Mouse (Mus musculus): ENCODE data around the gene Tnp1. TPM values are rescaled to one million over a fixed set of nuclear protein-coding genes. Genes with fewer than 3 reads are reported as not detected.

Tnp1 gene
- total and polyA plus RNA-seq, 3 experiments, result not detected

- TF ChIP-seq POLR2AphosphoS5 (IDR thresholded peaks at IDR 0.05; ENCODE audit: insufficient replicate concordance, low read depth, low read length), result no peak
- no peak for TF ChIP-seq GATA2 (IDR thresholded peaks at IDR 0.05; ENCODE audit: borderline replicate concordance, low read depth, low read length)
- TF ChIP-seq CTCF (IDR thresholded peaks at IDR 0.05; ENCODE audit: low read depth, low read length), result no peak
- TF ChIP-seq TAL1 (conservative IDR thresholded peaks at IDR 0.05; ENCODE audit: low read depth, low read length), result no peak
- TF ChIP-seq GATA1 (IDR thresholded peaks at IDR 0.05; ENCODE audit: borderline replicate concordance, low read length), result no peak
- no peak overlapping the region; the same call in 1 of the 2 replicates for H3K4me3 ChIP-seq (ENCODE audit: low read depth, low read length)
- no peaks in the 10 kb centered on the region for H3K9me3 ChIP-seq (replicated peaks)
Measured at GRCm38 (mm10) chr1:73001961-73002360, 13.7 kb downstream of the Tnp1 start.

GRCm38 (mm10) chr1:72994751-72995528 lies 20.8 kb downstream of the Tnp1 start:
- Histone ChIP-seq H3K36me3 (replicated peaks) (no peaks in the 10 kb centered on the region), H3K9me3 (replicated peaks) (0 out of 2 replicates have a peak, but pooled peaks cover 4% of the 10 kb centered on the region), H3K27me3 (ENCODE audit: insufficient read depth, low read length) (peaks cover 18% of the 10 kb centered on the region), H3K4me3 (ENCODE audit: low read depth, low read length) (no peak overlapping the region), H3K4me1 (ENCODE audit: insufficient read depth, low read depth, low read length) (peaks cover 15% of the 10 kb centered on the region)
- no peak for DNase-seq (ENCODE audit: low spot score)
- no peak for ATAC-seq (ENCODE audit: extremely low read depth, insufficient number of reproducible peaks, low FRiP score, poor library complexity, severe bottlenecking)
- no peak for TF ChIP-seq CTCF (IDR thresholded peaks at IDR 0.05; ENCODE audit: low read depth, low read length)
- no peak for TF ChIP-seq GATA1 (IDR thresholded peaks at IDR 0.05; ENCODE audit: borderline replicate concordance, low read length)
- TF ChIP-seq TAL1 (conservative IDR thresholded peaks at IDR 0.05; ENCODE audit: low read depth, low read length), result no peak
- TF ChIP-seq POLR2AphosphoS5 (IDR thresholded peaks at IDR 0.05; ENCODE audit: insufficient replicate concordance, low read depth, low read length), result no peak
- no peak for TF ChIP-seq GATA2 (IDR thresholded peaks at IDR 0.05; ENCODE audit: borderline replicate concordance, low read depth, low read length)

More at GRCm38 (mm10) chr1:73001961-73002360, 13.7 kb downstream of the Tnp1 start:
- Histone ChIP-seq H3K27me3 (ENCODE audit: insufficient read depth, low read length) (peaks cover 13% of the 10 kb centered on the region; the same call in 1 of the 2 replicates), H3K36me3 (replicated peaks) (no peaks in the 10 kb centered on the region), H3K4me1 (ENCODE audit: insufficient read depth, low read depth, low read length) (peaks cover 29% of the 10 kb centered on the region)
- ATAC-seq (ENCODE audit: extremely low read depth, insufficient number of reproducible peaks, low FRiP score, poor library complexity, severe bottlenecking) (no peak), DNase-seq (ENCODE audit: low spot score) (no peak)

- peaks cover 18% of the 10 kb centered on the region for H3K27me3 ChIP-seq (ENCODE audit: insufficient read depth, low read length)
- H3K36me3 ChIP-seq (replicated peaks), result no peaks in the 10 kb centered on the region
- H3K9me3 ChIP-seq (replicated peaks), result 0 out of 2 replicates have a peak, but pooled peaks cover 4% of the 10 kb centered on the region
- peaks cover 14% of the 10 kb centered on the region for H3K4me1 ChIP-seq (ENCODE audit: insufficient read depth, low read depth, low read length)
- TF ChIP-seq POLR2AphosphoS5 (IDR thresholded peaks at IDR 0.05; ENCODE audit: insufficient replicate concordance, low read depth, low read length) (no peak), CTCF (IDR thresholded peaks at IDR 0.05; ENCODE audit: low read depth, low read length) (no peak), GATA1 (IDR thresholded peaks at IDR 0.05; ENCODE audit: borderline replicate concordance, low read length) (no peak)
- H3K4me3 ChIP-seq (ENCODE audit: low read depth, low read length), result no peak overlapping the region
- ATAC-seq (ENCODE audit: extremely low read depth, insufficient number of reproducible peaks, low FRiP score, poor library complexity, severe bottlenecking) (no peak; the same call in 1 of the 2 replicates), DNase-seq (ENCODE audit: low spot score) (no peak)
Measured at GRCm38 (mm10) chr1:72992944-72993464, 22.7 kb downstream of the Tnp1 start.

- DNase-seq (ENCODE audit: low spot score) (no peak), ATAC-seq (ENCODE audit: extremely low read depth, insufficient number of reproducible peaks, low FRiP score, poor library complexity, severe bottlenecking) (no peak)
- 0 out of 2 replicates have a peak, but pooled peaks cover 4% of the 10 kb centered on the region for H3K9me3 ChIP-seq (replicated peaks)
- H3K4me1 ChIP-seq (ENCODE audit: insufficient read depth, low read depth, low read length), result peaks cover 21% of the 10 kb centered on the region
- peaks cover 18% of the 10 kb centered on the region for H3K27me3 ChIP-seq (ENCODE audit: insufficient read depth, low read length)
- H3K4me3 ChIP-seq (ENCODE audit: low read depth, low read length), result no peak overlapping the region
- TF ChIP-seq POLR2AphosphoS5 (IDR thresholded peaks at IDR 0.05; ENCODE audit: insufficient replicate concordance, low read depth, low read length) (no peak), GATA1 (IDR thresholded peaks at IDR 0.05; ENCODE audit: borderline replicate concordance, low read length) (no peak), CTCF (IDR thresholded peaks at IDR 0.05; ENCODE audit: low read depth, low read length) (no peak), TAL1 (conservative IDR thresholded peaks at IDR 0.05; ENCODE audit: low read depth, low read length) (no peak), GATA2 (IDR thresholded peaks at IDR 0.05; ENCODE audit: borderline replicate concordance, low read depth, low read length) (no peak)
- H3K36me3 ChIP-seq (replicated peaks), result no peaks in the 10 kb centered on the region
Measured at GRCm38 (mm10) chr1:72992209-72992608, 23.5 kb downstream of the Tnp1 start.

GRCm38 (mm10) chr1:72988904-72989303 lies 26.8 kb downstream of the Tnp1 start:
- Histone ChIP-seq H3K36me3 (replicated peaks) (no peaks in the 10 kb centered on the region), H3K27me3 (ENCODE audit: insufficient read depth, low read length) (peaks cover 21% of the 10 kb centered on the region), H3K4me3 (ENCODE audit: low read depth, low read length) (no peak overlapping the region), H3K9me3 (replicated peaks) (no peaks in the 10 kb centered on the region), H3K4me1 (ENCODE audit: insufficient read depth, low read depth, low read length) (peaks cover 42% of the 10 kb centered on the region)
- DNase-seq (ENCODE audit: low spot score) (no peak), ATAC-seq (ENCODE audit: extremely low read depth, insufficient number of reproducible peaks, low FRiP score, poor library complexity, severe bottlenecking) (no peak)
- TF ChIP-seq GATA2 (IDR thresholded peaks at IDR 0.05; ENCODE audit: borderline replicate concordance, low read depth, low read length) (no peak), CTCF (IDR thresholded peaks at IDR 0.05; ENCODE audit: low read depth, low read length) (no peak), POLR2AphosphoS5 (IDR thresholded peaks at IDR 0.05; ENCODE audit: insufficient replicate concordance, low read depth, low read length) (no peak), GATA1 (IDR thresholded peaks at IDR 0.05; ENCODE audit: borderline replicate concordance, low read length) (no peak), TAL1 (conservative IDR thresholded peaks at IDR 0.05; ENCODE audit: low read depth, low read length) (no peak)

GRCm38 (mm10) chr1:72986715-72987114 lies 29.0 kb downstream of the Tnp1 start:
- Histone ChIP-seq H3K27me3 (ENCODE audit: insufficient read depth, low read length) (peaks cover 12% of the 10 kb centered on the region), H3K4me1 (ENCODE audit: insufficient read depth, low read depth, low read length) (peaks cover 41% of the 10 kb centered on the region)

More at GRCm38 (mm10) chr1:72986715-72987114, 29.0 kb downstream of the Tnp1 start:
- ATAC-seq (ENCODE audit: extremely low read depth, insufficient number of reproducible peaks, low FRiP score, poor library complexity, severe bottlenecking) (peak; percentile 93), DNase-seq (ENCODE audit: low spot score) (peak; percentile 79)
- peaks cover 3% of the 10 kb centered on the region; the same call in 1 of the 2 replicates for H3K9me3 ChIP-seq (replicated peaks)
- no peak overlapping the region for H3K4me3 ChIP-seq (ENCODE audit: low read depth, low read length)
- TF ChIP-seq CTCF (IDR thresholded peaks at IDR 0.05; ENCODE audit: low read depth, low read length) (no peak), TAL1 (conservative IDR thresholded peaks at IDR 0.05; ENCODE audit: low read depth, low read length) (peak; percentile 83)
- H3K36me3 ChIP-seq (replicated peaks), result no peaks in the 10 kb centered on the region

All from G1E (cell line).